Mouse (Mus musculus) megakaryocyte, embryonic 14.5 days (primary cell): Measurements from ENCODE around the gene Ccdc62.

ENCODE experiments used
- FLI1 ChIP-seq: IDR thresholded peaks from 2 replicates; pipeline ENCODE4 v1.6.1; 2012; ENCODE audit warnings: low read length, inconsistent platforms, mixed read lengths
- GATA1 ChIP-seq: IDR thresholded peaks from 3 replicates; pipeline ENCODE4 v1.6.1; 2012; ENCODE audit warnings: mixed read lengths, low read length, inconsistent platforms, borderline replicate concordance

- TF ChIP-seq GATA1 (no peak), FLI1 (no peak)
These were observed 66.8 kb downstream of the Ccdc62 start for GRCm38 (mm10) chr5:123997211-123997751.
